Mouse (Mus musculus) embryonic facial prominence, embryonic 15.5 days (tissue): ENCODE results near the gene Cox4i2. TPM values are rescaled to one million over a fixed set of nuclear protein-coding genes. Genes with fewer than 3 reads are reported as not detected.

Experiments
- ATAC-seq: fragments of 200-750 bp; cut with Nextera tagmentation; 2 replicates; pipeline ENCODE4 v1.8.0; 2017; ENCODE audit warnings: low read depth, moderate TSS enrichment; ENCODE audit not compliant: insufficient number of reproducible peaks, low FRiP score, low TSS enrichment
- H3K27ac ChIP-seq: fragments of 300-500 bp; sonication (generic); replicated peaks from 2 replicates; pipeline ENCODE4 v1.5.1; 2015; ENCODE audit warnings: mild to moderate bottlenecking, inconsistent platforms
- H3K27me3 ChIP-seq: fragments of 300-500 bp; sonication (generic); 2 replicates; pipeline ENCODE4 v1.6.1; 2015; ENCODE audit warnings: inconsistent platforms
- H3K36me3 ChIP-seq: fragments of 300-500 bp; sonication (generic); 2 replicates; pipeline ENCODE4 v1.6.1; 2015; ENCODE audit warnings: mild to moderate bottlenecking, inconsistent platforms
- H3K4me1 ChIP-seq: fragments of 300-500 bp; sonication (generic); 2 replicates; pipeline ENCODE4 v1.6.1; 2015; ENCODE audit warnings: inconsistent platforms
- H3K4me2 ChIP-seq: fragments of 300-500 bp; sonication (generic); replicated peaks from 2 replicates; pipeline ENCODE4 v1.6.1; 2015; ENCODE audit warnings: mild to moderate bottlenecking, inconsistent platforms
- H3K4me3 ChIP-seq: fragments of 300-500 bp; sonication (generic); replicated peaks from 2 replicates; pipeline ENCODE4 v1.5.1; 2015; ENCODE audit warnings: mild to moderate bottlenecking, inconsistent platforms
- H3K9ac ChIP-seq: fragments of 300-500 bp; sonication (generic); 2 replicates; pipeline ENCODE4 v1.6.1; 2015; ENCODE audit warnings: inconsistent platforms
- H3K9me3 ChIP-seq: fragments of 300-500 bp; sonication (generic); replicated peaks from 2 replicates; pipeline ENCODE4 v1.6.1; 2016; ENCODE audit warnings: inconsistent platforms
- WGBS: fragments of 180-500 bp; shearing (Covaris S2); methylation state at CpG from one replicate; pipeline ENCODE4 v1.1.7; 2015; 5-methylcytosine and 5-hydroxymethylcytosine counted together
- polyA plus RNA-seq: library from polyadenylated mRNA; unstranded; fragments of >200 nt; fragmentation: Nextera tagmentation; extraction: Ambion mirVana; gene quantifications from 2 replicates; pipeline ENCODE4 v1.2.1, GENCODE M21; 2015

The Cox4i2 gene
- polyA plus RNA-seq, 1 experiment from 2014 or later: 37.7 TPM

GRCm38 (mm10) chr2:152723651-152724331 lies 30.2 kb upstream of the Cox4i2 start:
- 5% methylated on average over 37 of the region's 37 CpGs for WGBS
- H3K9ac ChIP-seq: peak overlapping the region; percentile 0; the same call in 1 of the 2 replicates
- peak; percentile 78 for ATAC-seq
- H3K4me3 ChIP-seq: peak overlapping the region; percentile 35
- H3K9me3 ChIP-seq: no peaks in the 10 kb centered on the region
- H3K4me2 ChIP-seq: peak overlapping the region; percentile 56
- no peaks in the 10 kb centered on the region for H3K36me3 ChIP-seq
- H3K27ac ChIP-seq: peak overlapping the region; percentile 39; the same call in 1 of the 2 replicates
- H3K27me3 ChIP-seq: no peaks in the 10 kb centered on the region
- H3K4me1 ChIP-seq: peaks cover 40% of the 10 kb centered on the region

GRCm38 (mm10) chr2:152724332-152724723 lies 29.6 kb upstream of the Cox4i2 start:
- no peaks in the 10 kb centered on the region for H3K9me3 ChIP-seq
- no peak for ATAC-seq
- H3K4me1 ChIP-seq: peaks cover 46% of the 10 kb centered on the region
- H3K9ac ChIP-seq: 0 out of 2 replicates have a peak overlapping the region, but pooled peaks have one; percentile 0
- H3K27ac ChIP-seq: 0 out of 2 replicates have a peak overlapping the region, but pooled peaks have one; percentile 39
- no peaks in the 10 kb centered on the region for H3K36me3 ChIP-seq
- H3K4me3 ChIP-seq: peak overlapping the region; percentile 35; the same call in 1 of the 2 replicates
- 63% methylated on average over 3 of the region's 3 CpGs for WGBS
- H3K27me3 ChIP-seq: no peaks in the 10 kb centered on the region
- H3K4me2 ChIP-seq: peak overlapping the region; percentile 56

GRCm38 (mm10) chr2:152725178-152725750 lies 28.7 kb upstream of the Cox4i2 start:
- Histone ChIP-seq H3K4me1 (peaks cover 55% of the 10 kb centered on the region), H3K4me2 (no peak overlapping the region)
- ATAC-seq: no peak

GRCm38 (mm10) chr2:152726213-152726612 lies 27.8 kb upstream of the Cox4i2 start:
- Histone ChIP-seq H3K9ac (no peak overlapping the region), H3K4me1 (peaks cover 62% of the 10 kb centered on the region), H3K9me3 (no peaks in the 10 kb centered on the region), H3K4me3 (no peak overlapping the region), H3K36me3 (no peaks in the 10 kb centered on the region), H3K4me2 (no peak overlapping the region), H3K27me3 (no peaks in the 10 kb centered on the region), H3K27ac (peak overlapping the region; percentile 92)
- WGBS: 76% methylated on average over 6 of the region's 6 CpGs
- ATAC-seq: no peak

More at GRCm38 (mm10) chr2:152725178-152725750, 28.7 kb upstream of the Cox4i2 start:
- H3K36me3 ChIP-seq: no peaks in the 10 kb centered on the region
- no peak overlapping the region for H3K27ac ChIP-seq
- no peaks in the 10 kb centered on the region for H3K9me3 ChIP-seq
- H3K27me3 ChIP-seq: no peaks in the 10 kb centered on the region
- H3K9ac ChIP-seq: no peak overlapping the region
- no peak overlapping the region for H3K4me3 ChIP-seq
- 74% methylated on average over 15 of the region's 15 CpGs for WGBS

- H3K4me3 ChIP-seq: no peak overlapping the region
- no peak for ATAC-seq
- H3K4me2 ChIP-seq: no peak overlapping the region
- no peak overlapping the region for H3K9ac ChIP-seq
- no peaks in the 10 kb centered on the region for H3K9me3 ChIP-seq
- no peaks in the 10 kb centered on the region for H3K36me3 ChIP-seq
- H3K27ac ChIP-seq: peak overlapping the region; percentile 92
- H3K4me1 ChIP-seq: peaks cover 63% of the 10 kb centered on the region
- WGBS: 48% methylated on average over 6 of the region's 6 CpGs
- H3K27me3 ChIP-seq: no peaks in the 10 kb centered on the region
Observed at GRCm38 (mm10) chr2:152726751-152727335, 27.1 kb upstream of the Cox4i2 start.

GRCm38 (mm10) chr2:152727795-152728510 lies 26.0 kb upstream of the Cox4i2 start:
- H3K27ac ChIP-seq: peak overlapping the region; percentile 92
- H3K9ac ChIP-seq: no peak overlapping the region
- H3K9me3 ChIP-seq: no peaks in the 10 kb centered on the region
- H3K4me1 ChIP-seq: peaks cover 68% of the 10 kb centered on the region
- WGBS: 74% methylated on average over 14 of the region's 14 CpGs
- ATAC-seq: no peak
- no peaks in the 10 kb centered on the region for H3K36me3 ChIP-seq
- no peak overlapping the region for H3K4me3 ChIP-seq
- no peak overlapping the region for H3K4me2 ChIP-seq
- no peaks in the 10 kb centered on the region for H3K27me3 ChIP-seq

GRCm38 (mm10) chr2:152728594-152728993 lies 25.4 kb upstream of the Cox4i2 start:
- H3K4me3 ChIP-seq: no peak overlapping the region
- no peak overlapping the region for H3K9ac ChIP-seq
- WGBS: 73% methylated on average over 7 of the region's 7 CpGs
- peak overlapping the region; percentile 92 for H3K27ac ChIP-seq
- H3K4me2 ChIP-seq: no peak overlapping the region
- no peak for ATAC-seq
- H3K27me3 ChIP-seq: no peaks in the 10 kb centered on the region
- peaks cover 72% of the 10 kb centered on the region for H3K4me1 ChIP-seq
- no peaks in the 10 kb centered on the region for H3K9me3 ChIP-seq
- H3K36me3 ChIP-seq: no peaks in the 10 kb centered on the region

- Histone ChIP-seq H3K9me3 (no peaks in the 10 kb centered on the region), H3K4me2 (peak overlapping the region; percentile 15; the same call in 1 of the 2 replicates), H3K27ac (peak overlapping the region; percentile 92), H3K9ac (no peak overlapping the region), H3K4me1 (peaks cover 72% of the 10 kb centered on the region), H3K27me3 (no peaks in the 10 kb centered on the region), H3K4me3 (no peak overlapping the region), H3K36me3 (no peaks in the 10 kb centered on the region)
- WGBS: 25% methylated on average over 8 of the region's 8 CpGs
- peak; percentile 48 for ATAC-seq
Observed at GRCm38 (mm10) chr2:152729013-152729635, 24.8 kb upstream of the Cox4i2 start.

- 23% methylated on average over 7 of the region's 7 CpGs for WGBS
- H3K4me1 ChIP-seq: peaks cover 74% of the 10 kb centered on the region
- peak overlapping the region; percentile 92 for H3K27ac ChIP-seq
- H3K27me3 ChIP-seq: no peaks in the 10 kb centered on the region
- no peak overlapping the region for H3K9ac ChIP-seq
- no peaks in the 10 kb centered on the region for H3K36me3 ChIP-seq
- H3K4me3 ChIP-seq: no peak overlapping the region
- H3K4me2 ChIP-seq: peak overlapping the region; percentile 15; the same call in 1 of the 2 replicates
- ATAC-seq: peak; percentile 89
- H3K9me3 ChIP-seq: no peaks in the 10 kb centered on the region
Observed at GRCm38 (mm10) chr2:152729636-152730020, 24.3 kb upstream of the Cox4i2 start.

- Histone ChIP-seq H3K4me1 (peaks cover 72% of the 10 kb centered on the region), H3K9ac (no peak overlapping the region), H3K9me3 (no peaks in the 10 kb centered on the region), H3K36me3 (no peaks in the 10 kb centered on the region), H3K27me3 (no peaks in the 10 kb centered on the region), H3K4me2 (no peak overlapping the region), H3K27ac (no peak overlapping the region), H3K4me3 (no peak overlapping the region)
- 79% methylated on average over 2 of the region's 2 CpGs for WGBS
- ATAC-seq: no peak
Observed at GRCm38 (mm10) chr2:152733201-152733600, 20.8 kb upstream of the Cox4i2 start.
